Mouse (Mus musculus) ovary, postnatal 10 days (tissue): Measurements from ENCODE around the gene Ttn.
A peak's percentile ranks its signal among the peaks of the same experiment; 100 is the strongest.
"Not testable (repeated sequence)": the region's sequence is repeated elsewhere in the genome, so short reads cannot be mapped to it uniquely, and the experiment has no call there.

Experiments used
- DNase-seq: peaks from one replicate; pipeline ENCODE4 v3.0.0; 2022; ENCODE audit warnings: low spot score

Ttn gene

GRCm38 (mm10) chr2:76982391-76983145 is at the start of gene Ttn:
Gene Ttn (minus strand): TSS chr2:76982547.
- DNase-seq: no peak

- DNase-seq: no peak
These were observed 38.3 kb upstream of the Ttn start for GRCm38 (mm10) chr2:77020649-77021048.

DNA sequence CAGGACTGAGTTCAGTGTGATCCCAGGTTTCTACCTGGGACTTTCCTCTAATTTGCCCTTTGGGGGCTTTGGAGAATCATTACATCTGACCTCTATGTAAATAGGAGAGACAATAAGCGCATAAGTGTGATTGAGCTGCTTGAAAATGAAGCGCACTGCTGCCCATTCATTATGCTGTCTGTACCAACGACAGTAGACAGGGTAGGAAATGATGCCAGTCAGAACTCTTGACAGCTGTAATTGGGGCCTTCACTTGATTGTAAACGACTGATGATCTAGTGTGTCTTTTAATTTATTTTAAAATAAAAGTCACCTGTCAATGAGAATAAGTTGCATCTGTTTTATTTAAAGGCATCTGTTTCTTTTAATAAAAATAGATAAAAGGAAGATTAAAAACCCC is 35.4 kb upstream of the Ttn start:
- no peak for DNase-seq

GRCm38 (mm10) chr2:77013449-77013848 is 31.1 kb upstream of the Ttn start:
- DNase-seq: not testable (repeated sequence)

- no peak for DNase-seq
These were observed 29.6 kb upstream of the Ttn start for GRCm38 (mm10) chr2:77011981-77012380.

DNA sequence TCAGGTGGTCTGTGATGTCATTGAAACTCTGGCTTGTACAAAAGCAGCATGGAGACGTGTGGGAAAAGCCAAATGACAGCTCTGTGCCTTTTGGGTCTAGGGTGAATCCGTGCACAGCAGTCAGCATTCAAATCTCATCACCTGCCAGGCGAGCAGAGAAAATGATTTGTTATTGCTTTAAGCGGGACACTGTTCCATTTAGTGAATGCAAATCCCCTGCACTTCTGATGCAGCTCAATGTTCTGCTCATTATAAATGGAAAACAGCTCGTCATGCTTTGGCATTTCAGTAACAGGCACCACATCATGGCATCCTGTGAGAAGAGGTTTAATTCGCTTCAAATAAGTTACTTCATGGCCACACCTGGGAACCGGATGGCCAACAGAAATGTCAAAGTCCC is 24.7 kb upstream of the Ttn start:
- no peak for DNase-seq

GRCm38 (mm10) chr2:77003148-77003547 is 20.8 kb upstream of the Ttn start:
- DNase-seq: no peak

GRCm38 (mm10) chr2:76998351-76998750 is 16.0 kb upstream of the Ttn start:
- DNase-seq: no peak

DNA sequence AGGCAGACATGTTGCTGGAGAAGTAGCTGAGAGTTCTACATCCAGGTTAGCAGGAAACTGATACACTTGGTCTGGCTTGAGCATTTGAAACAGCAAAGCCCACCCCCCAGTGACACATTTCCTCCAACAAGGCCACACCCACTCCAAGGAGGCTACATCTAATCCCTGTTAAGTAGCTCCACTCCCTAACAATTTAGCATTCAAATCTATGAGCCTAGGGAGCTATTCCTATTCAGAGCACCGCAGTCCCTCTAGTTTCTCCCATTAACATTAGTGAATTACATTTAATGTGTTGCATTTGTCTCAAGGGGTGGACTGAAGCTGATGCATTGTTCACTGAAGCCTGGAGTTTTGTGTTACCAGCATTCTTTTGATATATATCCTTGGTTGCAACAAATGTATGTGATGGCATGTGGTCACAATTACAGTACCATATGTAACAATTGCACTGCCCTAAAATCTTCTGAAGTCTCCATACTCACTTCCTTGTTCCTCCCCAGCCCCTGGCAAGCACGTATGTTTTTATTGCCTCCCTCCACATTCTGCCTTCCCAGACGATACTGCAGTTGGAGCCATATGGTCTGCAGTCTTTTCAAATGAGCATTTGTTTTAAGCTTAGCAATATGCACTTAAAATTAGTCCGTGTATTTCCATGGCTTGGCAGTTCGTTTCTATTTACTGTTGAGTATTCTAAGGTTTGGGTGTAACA is 10.3 kb upstream of the Ttn start:
- no peak for DNase-seq

GRCm38 (mm10) chr2:76987317-76987716 is 5.0 kb upstream of the Ttn start:
- no peak for DNase-seq

- DNase-seq: no peak
These were observed 2.0 kb upstream of the Ttn start for GRCm38 (mm10) chr2:76984384-76984783.

- no peak for DNase-seq
These were observed 1.3 kb upstream of the Ttn start for GRCm38 (mm10) chr2:76983601-76984000.

DNA sequence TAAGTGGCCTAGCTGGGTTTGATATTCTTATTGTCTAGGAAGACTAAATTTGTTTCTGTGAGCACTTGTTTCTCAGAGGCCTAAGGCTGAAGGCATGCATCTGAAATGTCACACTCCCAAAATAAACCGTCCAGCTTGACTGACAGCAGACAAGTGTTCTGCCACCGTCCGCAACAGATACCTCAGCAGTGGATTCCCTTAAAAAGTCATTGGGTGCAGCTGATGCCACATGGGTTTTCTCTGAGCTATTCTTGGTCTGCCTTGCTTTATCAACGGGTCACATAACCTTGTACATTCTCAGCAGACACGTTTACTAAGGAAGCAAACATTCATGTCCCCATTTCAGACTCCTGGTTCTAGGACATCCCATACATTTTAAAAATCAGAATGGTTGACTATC is 630 bp downstream of the Ttn start:
- DNase-seq: no peak

- no peak for DNase-seq
These were observed 2.2 kb downstream of the Ttn start for GRCm38 (mm10) chr2:76980146-76980545.

DNA sequence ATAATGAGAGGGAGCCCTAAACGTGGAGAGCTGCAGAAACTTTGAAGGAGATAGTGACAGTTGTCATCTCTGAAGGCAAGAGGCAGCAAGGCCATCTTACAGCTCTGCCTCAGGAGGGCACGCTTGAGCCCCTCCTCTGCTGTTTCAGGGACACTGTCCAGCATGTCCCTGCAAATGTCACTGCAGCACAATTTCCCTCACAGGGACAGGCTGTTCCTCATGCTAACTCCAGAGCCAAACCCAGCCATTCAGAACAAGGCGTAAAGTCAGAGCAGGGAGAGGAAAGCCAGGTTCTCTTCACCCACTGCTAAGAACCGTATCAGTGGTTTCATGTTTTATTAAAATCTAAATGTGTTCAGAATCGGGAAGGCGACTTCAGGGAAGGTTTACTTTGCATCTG is 4.7 kb downstream of the Ttn start:
- DNase-seq: no peak

DNA sequence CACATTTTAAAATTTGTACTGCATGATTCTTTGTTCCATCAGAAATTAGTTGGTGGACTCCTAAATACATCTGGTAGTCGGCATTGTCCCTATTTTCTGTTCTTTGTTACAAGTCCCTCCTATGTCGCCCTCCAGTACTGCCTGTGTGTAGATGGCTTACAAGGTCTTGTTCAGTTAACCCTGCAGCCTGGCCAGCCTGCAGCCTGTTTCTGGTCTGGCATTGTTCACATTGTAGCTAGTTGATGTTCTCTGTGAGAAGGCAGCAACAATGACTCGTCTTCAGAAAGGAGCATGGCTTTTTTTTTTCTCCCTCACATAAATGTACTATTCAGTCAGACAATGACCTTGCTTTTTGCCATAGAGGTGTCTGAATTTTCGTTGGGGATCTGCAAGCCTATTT is 10.3 kb downstream of the Ttn start:
- DNase-seq: no peak

GRCm38 (mm10) chr2:76971069-76971468 is 11.3 kb downstream of the Ttn start:
- DNase-seq: no peak

DNA sequence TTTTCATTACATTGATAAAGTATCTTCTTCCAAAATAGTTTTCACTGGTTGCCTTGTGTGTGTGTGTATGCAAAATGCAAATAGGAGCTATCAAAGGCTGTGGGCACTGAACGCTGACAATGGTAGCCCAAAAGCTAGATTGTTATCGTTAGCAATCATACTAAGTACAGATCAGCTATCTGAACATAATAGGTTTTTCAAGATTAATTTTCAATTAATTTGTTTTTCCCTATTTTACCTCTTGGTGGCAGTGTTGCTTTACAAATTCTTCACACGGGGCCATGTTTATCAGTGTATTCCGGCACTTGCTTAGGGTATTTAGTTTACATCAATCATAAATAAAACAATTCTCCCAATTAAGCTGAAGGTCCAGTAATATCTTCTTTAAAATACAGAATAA is 11.7 kb downstream of the Ttn start:
- DNase-seq: no peak

DNA sequence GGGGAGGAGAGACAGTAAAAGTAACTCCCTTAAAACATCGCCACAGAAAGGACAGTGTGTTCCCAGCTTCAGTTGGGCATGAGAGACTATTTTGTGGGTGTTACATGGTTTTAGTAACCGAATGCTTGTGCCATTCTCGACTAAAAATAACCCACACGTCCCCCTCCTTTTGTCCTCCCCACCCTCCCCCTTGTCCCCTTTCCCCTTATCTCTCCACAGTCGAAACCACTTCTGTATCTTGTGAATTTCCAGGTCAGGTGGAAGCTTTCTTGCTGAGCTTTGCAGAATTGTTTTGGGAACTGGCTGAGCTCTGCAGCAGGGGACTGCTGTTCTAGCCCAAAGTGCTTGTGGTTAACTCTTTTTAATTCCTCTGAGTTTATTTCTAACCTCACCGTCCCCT is 12.1 kb downstream of the Ttn start:
- DNase-seq: no peak

DNA sequence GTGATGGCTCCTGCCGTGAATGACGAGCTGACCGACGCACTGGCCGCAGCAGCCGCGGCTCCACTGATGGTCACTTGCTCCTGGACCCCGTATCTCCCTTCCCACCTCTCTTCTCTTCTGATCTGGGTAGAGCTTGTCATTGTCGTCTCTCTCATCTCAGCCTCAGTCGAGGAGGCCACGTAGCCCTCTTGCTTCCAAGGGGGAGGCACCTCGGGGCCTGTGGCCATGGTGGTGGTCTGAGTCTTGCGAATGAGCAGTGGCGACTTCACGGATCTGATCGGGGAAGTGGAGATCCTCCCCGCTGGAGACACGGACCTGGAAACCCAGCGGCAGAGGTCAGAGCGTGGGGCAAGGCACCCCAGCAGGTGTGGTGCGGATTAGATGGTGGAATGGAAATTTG is 12.7 kb downstream of the Ttn start:
- no peak for DNase-seq

DNA sequence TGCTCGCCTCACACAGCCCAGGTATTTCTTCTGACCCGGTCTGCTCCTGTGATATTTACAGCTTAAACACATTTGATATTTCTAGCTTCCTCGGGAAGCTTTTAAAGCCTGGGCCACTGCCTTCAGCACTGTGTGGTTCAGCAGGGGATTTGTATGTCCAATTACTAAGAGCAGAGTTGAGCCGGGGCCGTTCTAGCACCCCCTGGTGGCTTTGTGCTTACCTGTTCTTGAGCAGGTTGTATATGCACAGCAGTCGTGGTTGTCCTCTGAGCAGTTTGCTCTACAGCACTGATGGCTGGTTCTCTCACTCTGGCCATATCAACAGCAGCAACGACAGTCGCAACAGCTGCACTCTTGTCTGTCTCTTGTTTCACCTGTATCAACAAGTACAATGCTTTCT is 13.4 kb downstream of the Ttn start:
- peak; percentile 49 for DNase-seq

- no peak for DNase-seq
These were observed 15.8 kb downstream of the Ttn start for GRCm38 (mm10) chr2:76966582-76966981.

DNA sequence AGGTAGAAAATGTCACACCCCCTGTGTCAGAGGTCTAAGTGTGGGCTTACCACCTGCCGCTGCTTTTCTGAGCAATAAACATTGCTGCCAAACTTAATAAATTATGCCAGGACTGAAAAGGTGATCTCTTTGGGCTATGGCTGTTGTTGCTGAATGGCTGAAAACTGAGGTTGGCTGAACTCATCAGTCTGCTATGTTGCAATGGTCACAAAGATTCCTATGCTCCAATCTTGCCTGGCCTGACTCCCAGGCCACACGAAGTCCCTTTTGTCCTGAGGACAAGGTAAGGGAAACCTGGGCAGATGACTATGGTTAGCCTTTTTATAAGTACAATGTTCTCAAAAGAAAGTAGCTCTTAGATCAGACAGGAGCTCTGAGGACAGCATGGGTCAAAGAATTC is 16.3 kb downstream of the Ttn start:
- DNase-seq: no peak

DNA sequence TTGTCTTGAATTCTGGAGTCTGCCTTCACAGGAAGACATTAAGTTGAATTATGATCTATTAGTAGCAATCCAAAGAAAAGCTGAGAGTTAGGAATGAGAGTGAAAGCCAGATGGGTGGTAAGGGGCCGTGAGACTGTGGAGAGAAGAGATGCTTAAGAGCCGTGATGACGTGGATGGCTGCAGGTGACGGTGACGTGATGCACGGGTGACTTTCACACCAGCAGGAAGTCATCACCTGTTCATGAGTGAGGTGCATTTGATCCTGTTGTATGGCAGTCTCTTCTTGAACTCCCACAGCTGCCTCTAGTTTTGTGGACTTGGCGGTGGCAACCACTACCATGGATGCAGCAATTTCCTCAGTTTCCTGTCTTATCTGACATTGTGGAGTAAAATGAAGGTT is 16.8 kb downstream of the Ttn start:
- no peak for DNase-seq
